Mouse (Mus musculus) small intestine, adult 2 months (tissue): Measurements from ENCODE around the gene P2ry10b. TPM values are rescaled to one million over a fixed set of nuclear protein-coding genes. Genes with fewer than 3 reads are reported as not detected.

Source experiments
- H3K27ac ChIP-seq: fragments of 200-500 bp; 2 replicates; pipeline ENCODE4 v1.5.1; 2012; ENCODE audit warnings: low read depth, low read length, control low read depth, inconsistent platforms; ENCODE audit not compliant: insufficient read depth
- H3K27me3 ChIP-seq: fragments of 200-500 bp; 2 replicates; pipeline ENCODE4 v1.6.1; 2012; ENCODE audit warnings: mild to moderate bottlenecking, moderate library complexity, low read length, inconsistent platforms; ENCODE audit not compliant: control insufficient read depth, insufficient read depth
- H3K36me3 ChIP-seq: fragments of 200-500 bp; 2 replicates; pipeline ENCODE4 v1.6.1; 2012; ENCODE audit warnings: mild to moderate bottlenecking, low read length, control low read depth, inconsistent platforms; ENCODE audit not compliant: control insufficient read depth, insufficient read depth
- H3K4me1 ChIP-seq: fragments of 200-500 bp; 2 replicates; pipeline ENCODE4 v1.6.1; 2012; ENCODE audit warnings: low read length, inconsistent platforms, mixed read lengths; ENCODE audit not compliant: control insufficient read depth, insufficient read depth, insufficient read length
- H3K4me3 ChIP-seq: fragments of 200-500 bp; 2 replicates; pipeline ENCODE4 v1.5.1; 2012; ENCODE audit warnings: low read depth, mild to moderate bottlenecking, control low read depth, inconsistent platforms, low read length, moderate library complexity
- CTCF ChIP-seq: fragments of 200-500 bp; IDR thresholded peaks from 2 replicates; pipeline ENCODE4 v1.5.1; 2012; ENCODE audit warnings: low read depth, mild to moderate bottlenecking, control low read depth, inconsistent platforms, low read length, moderate library complexity, mixed read lengths; ENCODE audit not compliant: insufficient replicate concordance, insufficient read length; ENCODE audit errors: extremely low read depth
- POLR2A ChIP-seq: fragments of 200-500 bp; IDR thresholded peaks from 2 replicates; pipeline ENCODE4 v1.6.1; 2012; ENCODE audit warnings: low read depth, mild to moderate bottlenecking, control low read depth, inconsistent platforms, low read length, moderate library complexity
- WGBS: fragments of 180-500 bp; shearing (Covaris S2); methylation state at CpG from one replicate; pipeline ENCODE4 v1.1.7; 2018; 5-methylcytosine and 5-hydroxymethylcytosine counted together
- polyA plus RNA-seq: library from polyadenylated mRNA; depleted of rRNA; stranded (reverse); fragments of >200 nt; gene quantifications from 2 replicates; pipeline ENCODE4 v1.2.3, GENCODE M21; 2012; rRNA removed

Gene P2ry10b
- polyA plus RNA-seq, result 0.13 and 0.32 TPM in 2 replicates

DNA sequence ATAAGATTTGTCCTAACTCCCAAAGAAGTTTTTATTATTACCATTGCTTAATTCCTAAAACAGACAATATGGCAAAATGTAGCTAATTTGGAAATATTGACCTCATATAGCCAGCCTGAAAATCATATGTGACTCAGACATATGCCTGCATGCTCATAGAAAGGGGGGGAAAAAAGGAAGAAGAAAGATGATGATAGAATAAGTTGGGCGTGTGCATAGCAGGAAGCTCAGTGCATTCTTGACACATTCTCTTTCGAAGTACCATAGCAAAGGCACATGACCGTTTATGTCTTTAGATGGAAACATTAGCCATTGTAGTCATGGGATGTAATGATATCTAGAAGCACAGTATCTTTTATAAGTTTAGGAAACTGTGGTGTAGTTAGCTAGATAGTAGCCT lies at the start of gene P2ry10b:
TSS of gene P2ry10b (plus strand) at position 247 of the 400 bp plus-strand sequence.
- no peak for TF ChIP-seq POLR2A
- no peak for TF ChIP-seq CTCF
- Histone ChIP-seq H3K36me3 (no peaks in the 10 kb centered on the region), H3K4me3 (no peak within 1 kb of the TSS), H3K4me1 (no peaks in the 10 kb centered on the region), H3K27me3 (no peaks in the 10 kb centered on the region), H3K27ac (no peak within 1 kb of the TSS)
- 76% methylated on average over 3 of the region's 3 CpGs for WGBS

DNA sequence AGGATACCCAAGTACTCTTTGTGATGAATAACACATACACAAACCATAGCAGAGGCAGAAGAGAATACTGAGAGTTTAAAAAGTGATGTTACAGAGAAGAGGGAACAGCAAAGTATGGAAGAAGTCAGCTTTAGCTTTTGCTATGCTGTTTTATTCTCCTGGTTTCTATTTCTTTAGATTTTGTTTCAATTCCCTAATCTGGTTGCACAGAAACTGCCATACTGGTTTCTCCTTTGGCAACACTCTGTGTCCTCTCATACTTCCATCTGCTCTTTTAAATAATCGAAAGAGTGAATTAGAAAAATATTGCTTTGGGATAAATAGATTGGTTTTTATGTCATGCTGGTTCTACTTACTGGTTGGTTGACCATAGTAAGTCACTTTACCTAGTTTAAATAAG lies 32.4 kb upstream of the P2ry10b start:
- Histone ChIP-seq H3K36me3 (no peaks in the 10 kb centered on the region), H3K27ac (no peak overlapping the region), H3K27me3 (no peaks in the 10 kb centered on the region), H3K4me1 (no peaks in the 10 kb centered on the region), H3K4me3 (no peak overlapping the region)
- WGBS, result 85% methylated on average over 1 of the region's 1 CpGs
- TF ChIP-seq POLR2A, result no peak

DNA sequence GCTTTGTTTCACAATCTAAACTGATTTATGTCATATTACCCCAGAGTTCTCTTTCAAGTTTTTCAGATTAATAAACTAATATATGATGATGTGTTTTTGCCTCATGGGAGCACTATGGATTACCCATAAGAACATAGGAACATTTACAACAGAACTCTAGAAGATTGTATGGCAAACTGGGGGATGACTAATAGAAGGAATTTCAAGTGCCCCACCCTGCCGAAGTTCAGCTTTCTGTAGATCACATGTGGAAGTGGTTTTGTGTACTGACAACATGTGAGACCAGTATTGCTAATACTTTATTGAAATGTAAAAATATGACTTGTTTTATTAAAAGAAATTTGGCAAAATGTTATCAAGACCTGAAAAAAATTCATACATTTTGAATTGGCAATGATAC lies 31.7 kb upstream of the P2ry10b start:
- Histone ChIP-seq H3K4me1 (no peaks in the 10 kb centered on the region), H3K27me3 (no peaks in the 10 kb centered on the region), H3K27ac (no peak overlapping the region), H3K4me3 (no peak overlapping the region), H3K36me3 (no peaks in the 10 kb centered on the region)
- WGBS, result 64% methylated on average over 1 of the region's 1 CpGs
- TF ChIP-seq POLR2A, result no peak
- TF ChIP-seq CTCF, result no peak

DNA sequence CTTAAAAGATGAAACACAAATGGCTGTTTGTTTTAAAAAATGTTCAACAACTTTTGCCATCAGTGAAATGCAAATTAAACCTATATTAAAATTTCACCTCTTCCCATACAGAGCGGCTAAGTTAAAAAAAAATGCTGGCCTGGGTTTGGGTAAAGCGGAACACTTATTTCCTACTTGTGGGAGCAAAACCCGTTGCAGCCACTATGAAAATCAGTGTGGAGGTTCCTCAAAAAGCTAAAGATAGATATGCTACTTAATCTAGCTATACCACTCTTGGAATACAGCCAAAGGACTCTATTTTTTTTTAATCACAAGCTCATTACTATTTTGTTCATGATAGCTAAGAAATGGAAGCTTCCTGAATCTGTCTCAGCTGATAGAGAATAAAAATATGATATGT lies 5.5 kb upstream of the P2ry10b start:
- WGBS, result 64% methylated on average over 3 of the region's 3 CpGs
- no peaks in the 10 kb centered on the region for H3K36me3 ChIP-seq
- H3K27me3 ChIP-seq, result no peaks in the 10 kb centered on the region
- no peaks in the 10 kb centered on the region for H3K4me1 ChIP-seq
- no peak overlapping the region for H3K4me3 ChIP-seq
- no peak for TF ChIP-seq POLR2A
- TF ChIP-seq CTCF, result no peak
- no peak overlapping the region for H3K27ac ChIP-seq

DNA sequence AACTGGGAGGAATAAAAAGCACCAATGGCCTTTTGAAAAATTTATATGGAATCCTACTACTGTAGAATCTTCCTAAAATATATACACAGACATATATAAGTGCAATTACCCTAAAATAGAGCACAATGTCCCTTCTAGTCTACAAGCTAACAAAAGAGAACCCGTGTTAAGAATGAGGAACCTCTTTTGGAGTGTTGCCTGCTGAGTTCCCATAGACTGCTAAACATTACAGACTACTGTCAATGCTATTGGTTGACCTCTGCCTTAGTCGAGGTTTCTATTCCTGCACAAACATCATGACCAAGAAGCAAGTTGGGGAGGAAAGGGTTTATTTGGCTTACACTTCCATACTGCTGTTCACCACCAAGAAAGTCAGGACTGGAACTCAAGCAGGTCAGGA lies 4.8 kb upstream of the P2ry10b start:
- H3K27ac ChIP-seq, result no peak overlapping the region
- WGBS, result 53% methylated on average over 2 of the region's 2 CpGs
- no peaks in the 10 kb centered on the region for H3K4me1 ChIP-seq
- no peaks in the 10 kb centered on the region for H3K27me3 ChIP-seq
- TF ChIP-seq POLR2A (no peak), CTCF (no peak)
- no peaks in the 10 kb centered on the region for H3K36me3 ChIP-seq
- H3K4me3 ChIP-seq, result no peak overlapping the region

DNA sequence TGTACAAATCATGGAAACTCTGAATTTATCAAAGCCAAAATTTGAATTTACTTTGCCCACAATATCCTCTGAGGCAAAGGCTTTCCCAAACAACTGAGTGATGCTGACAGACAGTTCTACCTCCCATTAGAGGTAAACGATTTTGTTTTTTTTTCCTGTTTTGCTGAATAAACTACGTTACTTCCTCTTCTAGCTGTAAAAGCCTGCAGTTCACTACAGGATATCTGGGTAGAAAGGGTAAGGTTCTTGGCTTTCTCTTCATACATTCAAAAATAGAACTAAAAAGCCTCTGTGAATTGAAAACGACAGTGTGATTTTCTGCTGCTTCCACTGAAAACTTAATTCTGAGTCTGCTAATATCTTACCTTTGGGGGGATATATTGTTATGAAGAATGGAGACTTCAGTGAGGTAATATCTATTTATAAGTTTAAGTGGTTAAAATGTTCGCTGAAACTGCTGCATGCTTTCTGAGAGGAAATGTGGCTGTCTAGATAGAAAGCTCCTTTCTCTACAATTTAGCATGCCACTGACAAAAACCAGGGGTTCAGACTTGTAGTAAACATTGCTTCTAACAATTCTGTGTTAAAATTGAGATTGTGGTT lies 765 bp downstream of the P2ry10b start:
- TF ChIP-seq CTCF, result no peak
- no peak for TF ChIP-seq POLR2A
- H3K4me3 ChIP-seq, result no peak overlapping the region

DNA sequence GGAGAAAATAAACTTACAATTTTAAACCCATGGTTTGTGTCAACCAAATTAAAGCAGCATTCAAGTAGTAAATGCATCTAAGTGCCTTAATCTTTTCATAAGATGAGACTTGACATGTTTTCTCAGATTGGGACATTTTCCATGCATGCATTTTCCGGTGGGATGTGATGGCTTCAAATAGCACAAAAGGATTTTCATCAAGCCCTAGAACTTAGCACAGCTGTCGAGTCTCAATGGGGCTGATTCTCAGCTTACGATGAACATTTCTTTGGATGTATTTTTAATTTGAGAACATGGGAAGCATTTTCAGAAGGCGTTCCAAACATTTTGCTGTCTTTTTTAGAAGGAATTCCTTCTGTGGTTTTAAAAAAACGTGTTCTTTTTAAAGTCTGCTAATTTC lies 1.3 kb downstream of the P2ry10b start:
- 66% methylated on average over 5 of the region's 5 CpGs for WGBS
- no peak for TF ChIP-seq POLR2A
- TF ChIP-seq CTCF, result no peak
- Histone ChIP-seq H3K27me3 (no peaks in the 10 kb centered on the region), H3K36me3 (no peaks in the 10 kb centered on the region), H3K4me3 (no peak overlapping the region), H3K4me1 (no peaks in the 10 kb centered on the region), H3K27ac (no peak overlapping the region)

More for the DNA sequence above, 765 bp downstream of the P2ry10b start:
- H3K27me3 ChIP-seq, result no peaks in the 10 kb centered on the region
- 60% methylated on average over 4 of the region's 4 CpGs for WGBS
- no peaks in the 10 kb centered on the region for H3K36me3 ChIP-seq
- H3K27ac ChIP-seq, result no peak overlapping the region
- H3K4me1 ChIP-seq, result no peaks in the 10 kb centered on the region
